ENCODE assay signal across 11 mouse cellular contexts in the genomic region with DNA sequence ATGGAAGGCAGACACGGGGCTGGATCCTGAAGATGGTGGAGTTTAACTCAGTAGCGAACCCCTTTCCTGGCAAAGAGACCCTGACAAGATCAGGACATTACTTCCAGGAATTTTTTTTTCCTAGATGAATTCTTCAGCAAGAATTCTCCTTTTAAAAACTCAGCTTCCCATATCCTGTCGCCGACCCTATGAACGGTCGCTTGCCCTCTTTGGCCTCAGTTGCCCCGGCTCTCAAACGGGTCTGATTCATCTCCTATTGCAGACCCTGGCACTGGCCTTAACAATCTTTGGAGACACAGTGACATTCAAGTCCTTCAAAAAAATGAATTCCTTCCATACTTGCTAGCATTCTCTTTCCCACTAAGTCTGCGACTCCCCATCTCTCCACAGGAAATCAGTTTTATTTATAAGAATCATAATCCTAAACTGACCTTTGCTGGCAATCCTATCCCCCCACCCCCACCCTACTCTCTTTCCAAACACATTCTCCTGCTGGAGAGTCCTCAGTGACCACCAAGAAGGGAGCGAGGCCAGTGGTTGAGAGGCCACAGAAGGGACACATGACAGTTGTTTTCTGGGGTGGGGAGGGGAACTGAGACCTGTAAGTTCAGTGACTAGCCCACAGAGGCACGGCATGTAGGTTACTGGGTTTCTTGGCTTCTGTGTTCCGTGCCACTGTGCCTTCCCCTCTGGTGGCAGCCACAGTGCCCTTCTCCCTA. TPM values are rescaled to one million over a fixed set of nuclear protein-coding genes. Genes with fewer than 3 reads are reported as not detected.
DNase-seq lines count a peak whose midpoint lies in the region; ATAC-seq and TF ChIP-seq lines count a peak whose summit lies in the region.
"Had no signal": no experiment of that assay in that cellular context is flagged by ENCODE, and none has a peak within 500 bp of the region (broad histone marks: within the 10 kb centered on the region; RNA-seq: fewer than 3 reads in every experiment).

No protein-coding gene starts in this region.

- no peak for DNase-seq in gastrocnemius, adult 2 months
- DNase-seq in gastrocnemius, adult 18-20 months (ENCODE audit: low spot score) = no peak
- DNase-seq in liver, adult 2 months (ENCODE audit: extremely low read depth, low read depth, low spot score) = peak; percentile 32
- no peak for DNase-seq in liver, embryonic 11.5 days (ENCODE audit: low spot score)
- no peak for DNase-seq in liver, postnatal 0 days
- DNase-seq in urinary bladder, adult 18-20 months (ENCODE audit: low spot score in 2 of 2) = no peak
- no peak for DNase-seq in thymus, postnatal 36 days
- DNase-seq: right cerebral cortex, postnatal 14 days had no signal

- ATAC-seq in liver, embryonic 11.5 days (replicated peaks; ENCODE audit: low FRiP score) = no peak
- ATAC-seq in liver, postnatal 0 days = no peak
- ATAC-seq: forebrain, embryonic 15.5 days had no signal

- H3K27me3 ChIP-seq in liver, adult 2 months (ENCODE audit: control insufficient read depth, insufficient read depth, low read length) = peaks cover 2% of the 10 kb centered on the region
- peaks cover 16% of the 10 kb centered on the region for H3K27me3 ChIP-seq in liver, embryonic 11.5 days (replicated peaks; ENCODE audit: control insufficient read depth, insufficient read depth, low read length)
- H3K27me3 ChIP-seq in liver, postnatal 0 days (ENCODE audit: insufficient read depth, low read length) = peaks cover 14% of the 10 kb centered on the region

- H3K9ac ChIP-seq in liver, adult 2 months (ENCODE audit: low read depth, low read length) = no peak overlapping the region; the same call in 1 of the 2 replicates
- no peak overlapping the region for H3K9ac ChIP-seq in liver, embryonic 11.5 days (ENCODE audit: low read depth, low read length)
- H3K9ac ChIP-seq in liver, postnatal 0 days (replicated peaks) = no peak overlapping the region
- H3K9ac ChIP-seq: forebrain, embryonic 15.5 days had no signal

- WGBS in liver, adult 2 months = 79% methylated on average over 12 of the region's 12 CpGs
- WGBS in liver, embryonic 11.5 days = 71% methylated on average over 12 of the region's 12 CpGs
- WGBS in liver, postnatal 0 days (ENCODE audit: insufficient replicate concordance) = 58% methylated on average over 12 of the region's 12 CpGs

- no peak for TF ChIP-seq POLR2A in liver, adult 2 months (IDR thresholded peaks at IDR 0.05; ENCODE audit: extremely low read depth, insufficient read depth, low read length)
- TF ChIP-seq POLR2A in embryonic fibroblast, embryonic 13.5 days (IDR thresholded peaks at IDR 0.05; ENCODE audit: low read depth, low read length) = no peak

- TF ChIP-seq CTCF in gastrocnemius, adult 2 months (IDR thresholded peaks at IDR 0.05) = no peak
- no peak for TF ChIP-seq CTCF in liver, adult 2 months (IDR thresholded peaks at IDR 0.05; ENCODE audit: low read depth, low read length)
- TF ChIP-seq CTCF in embryonic fibroblast, embryonic 13.5 days (IDR thresholded peaks at IDR 0.05; ENCODE audit: borderline replicate concordance, insufficient read depth, low read length) = no peak
- no peak for TF ChIP-seq CTCF in liver, postnatal 0 days (IDR thresholded peaks at IDR 0.05; ENCODE audit: low read depth)

- peak overlapping the region; percentile 36 for H3K4me3 ChIP-seq in gastrocnemius, adult 2 months
- no peak overlapping the region for H3K4me3 ChIP-seq in liver, adult 2 months (ENCODE audit: insufficient read depth, low read depth, low read length)
- no peak overlapping the region for H3K4me3 ChIP-seq in liver, embryonic 11.5 days (ENCODE audit: low read depth, low read length)
- no peak overlapping the region for H3K4me3 ChIP-seq in embryonic fibroblast, embryonic 13.5 days (ENCODE audit: insufficient read depth, low read length)
- H3K4me3 ChIP-seq in liver, postnatal 0 days (ENCODE audit: low read depth, low read length) = no peak overlapping the region
- H3K4me3 ChIP-seq: forebrain, embryonic 15.5 days had no signal

- peak overlapping the region; percentile 67 for H3K27ac ChIP-seq in gastrocnemius, adult 2 months
- H3K27ac ChIP-seq in liver, adult 2 months (replicated peaks; ENCODE audit: insufficient read depth, low read depth, low read length) = peak overlapping the region; percentile 46; the same call in 1 of the 2 replicates
- no peak overlapping the region for H3K27ac ChIP-seq in liver, embryonic 11.5 days (ENCODE audit: low read depth, low read length)
- H3K27ac ChIP-seq in embryonic fibroblast, embryonic 13.5 days (ENCODE audit: insufficient read depth, low read length) = peak overlapping the region; percentile 11; the same call in 1 of the 2 replicates
- H3K27ac ChIP-seq in liver, postnatal 0 days (ENCODE audit: low read depth) = no peak overlapping the region
- H3K27ac ChIP-seq: forebrain, embryonic 15.5 days had no signal

- H3K4me2 ChIP-seq in liver, embryonic 11.5 days = no peak overlapping the region
- 0 out of 2 replicates have a peak overlapping the region, but pooled peaks have one; percentile 1 for H3K4me2 ChIP-seq in liver, postnatal 0 days (ENCODE audit: low read depth, low read length)
- H3K4me2 ChIP-seq: forebrain, embryonic 15.5 days; heart, embryonic 11.5 days had no signal

- H3K79me2 ChIP-seq in liver, adult 2 months (ENCODE audit: control insufficient read depth, insufficient read depth, low read length) = no peaks in the 10 kb centered on the region

- no peaks in the 10 kb centered on the region for H3K9me3 ChIP-seq in liver, embryonic 11.5 days (ENCODE audit: control insufficient read depth, low read length)
- no peaks in the 10 kb centered on the region for H3K9me3 ChIP-seq in liver, postnatal 0 days (ENCODE audit: low read length)
- H3K9me3 ChIP-seq: forebrain, embryonic 15.5 days had no signal

- no peaks in the 10 kb centered on the region for H3K36me3 ChIP-seq in liver, adult 2 months (ENCODE audit: control insufficient read depth, insufficient read depth, low read length)
- H3K36me3 ChIP-seq in liver, embryonic 11.5 days (ENCODE audit: control insufficient read depth, insufficient read depth, low read length) = no peaks in the 10 kb centered on the region
- no peaks in the 10 kb centered on the region for H3K36me3 ChIP-seq in liver, postnatal 0 days (replicated peaks; ENCODE audit: insufficient read depth, low read length)
- H3K36me3 ChIP-seq: forebrain, embryonic 15.5 days had no signal

- intact Hi-C loops in gastrocnemius, adult 2 months (cut with DNase I) = no loop called here

- no peaks in the 10 kb centered on the region; the same call in 1 of the 2 replicates for H3K4me1 ChIP-seq in liver, adult 2 months (ENCODE audit: control insufficient read depth, insufficient read depth, low read length)
- no peaks in the 10 kb centered on the region; the same call in 1 of the 2 replicates for H3K4me1 ChIP-seq in liver, embryonic 11.5 days (replicated peaks; ENCODE audit: control insufficient read depth, insufficient read depth, low read length)
- peaks cover 6% of the 10 kb centered on the region; the same call in 1 of the 2 replicates for H3K4me1 ChIP-seq in embryonic fibroblast, embryonic 13.5 days (ENCODE audit: control insufficient read depth, insufficient read depth, low read length)
- H3K4me1 ChIP-seq in liver, postnatal 0 days (ENCODE audit: insufficient read depth) = peaks cover 2% of the 10 kb centered on the region; the same call in 1 of the 2 replicates

- TF ChIP-seq EP300 in liver, postnatal 0 days (IDR thresholded peaks at IDR 0.05; ENCODE audit: low read depth) = no peak

RNA-seq across cellular contexts. Expression of gene Afap1l2, which starts 5.1 kb away (rescaled TPM):
- 1 to 10 TPM; 1.6 TPM for total RNA-seq in gastrocnemius, adult 2 months (2021)
- total RNA-seq in gastrocnemius, adult 18-20 months (2021) = 1 to 10 TPM; 1.2 to 1.9 TPM
- 0.55 and 1.2 TPM in 2 replicates for total RNA-seq in liver, adult 2 months (2014; rRNA removed)
- 0.60 and 0.77 TPM in 2 replicates for polyA plus RNA-seq in liver, adult 2 months (2012; rRNA removed)
- 1.2 and 1.5 TPM in 2 replicates for polyA plus RNA-seq in liver, embryonic 11.5 days (2014; fragmentation: Nextera tagmentation; extraction: Ambion mirVana)
- polyA plus RNA-seq in embryonic fibroblast, embryonic 13.5 days (2011; ENCODE audit: insufficient read length, low read depth, missing spikeins) = 2.0 and 3.9 TPM in 2 replicates
- polyA plus RNA-seq in liver, postnatal 0 days (2015; fragmentation: Nextera tagmentation; extraction: Ambion mirVana) = 1.1 and 1.5 TPM in 2 replicates

Comparison
In these comparisons a context has a peak if more than half of its experiments do, and no peak if none do; other contexts are left out.
1. H3K27ac ChIP-seq: peak in gastrocnemius, adult 2 months (single experiment), liver, adult 2 months (single experiment) and embryonic fibroblast, embryonic 13.5 days (single experiment); none in liver, embryonic 11.5 days (single experiment) and liver, postnatal 0 days (single experiment).